Mouse (Mus musculus) adrenal gland, postnatal 25 days (tissue): Measurements from ENCODE around the gene Pnpo. TPM values are rescaled to one million over a fixed set of nuclear protein-coding genes. Genes with fewer than 3 reads are reported as not detected.

Experiments used
- DNase-seq: peaks from one replicate; pipeline ENCODE4 v3.0.0; 2021; ENCODE audit warnings: mixed read lengths
- total RNA-seq: library from RNA; stranded (reverse); gene quantifications from 2 replicates; pipeline ENCODE4 v1.2.3, GENCODE M21; 2021

Pnpo gene
- total RNA-seq, 1 experiment from 2014 or later: 32.0 TPM

- no peak for DNase-seq
Observed at GRCm38 (mm10) chr11:96969746-96970145, 26.0 kb upstream of the Pnpo start.

- no peak for DNase-seq
Observed at GRCm38 (mm10) chr11:96969280-96969722, 25.5 kb upstream of the Pnpo start.

GRCm38 (mm10) chr11:96968476-96968875 is 24.7 kb upstream of the Pnpo start:
- DNase-seq: no peak

GRCm38 (mm10) chr11:96967544-96968269 is 23.9 kb upstream of the Pnpo start:
- DNase-seq: no peak

GRCm38 (mm10) chr11:96966914-96967543 is 23.2 kb upstream of the Pnpo start:
- DNase-seq: no peak

GRCm38 (mm10) chr11:96966172-96966571 is 22.4 kb upstream of the Pnpo start:
- DNase-seq: no peak

- peak; percentile 89 for DNase-seq
Observed at GRCm38 (mm10) chr11:96963580-96963979, 19.8 kb upstream of the Pnpo start.

- no peak for DNase-seq
Observed at GRCm38 (mm10) chr11:96957061-96957805, 13.4 kb upstream of the Pnpo start.

GRCm38 (mm10) chr11:96956009-96956724 is 12.4 kb upstream of the Pnpo start:
- no peak for DNase-seq

GRCm38 (mm10) chr11:96955094-96955493 is 11.3 kb upstream of the Pnpo start:
- DNase-seq: no peak

GRCm38 (mm10) chr11:96952896-96953295 is 9.1 kb upstream of the Pnpo start:
- no peak for DNase-seq

GRCm38 (mm10) chr11:96952426-96952825 is 8.6 kb upstream of the Pnpo start:
- DNase-seq: no peak

- DNase-seq: no peak
Observed at GRCm38 (mm10) chr11:96950767-96951166, 7.0 kb upstream of the Pnpo start.

- DNase-seq: no peak
Observed at GRCm38 (mm10) chr11:96947849-96948248, 4.1 kb upstream of the Pnpo start.

- no peak for DNase-seq
Observed at GRCm38 (mm10) chr11:96946498-96946897, 2.7 kb upstream of the Pnpo start.

- DNase-seq: no peak
Observed at GRCm38 (mm10) chr11:96944844-96945580, 1.2 kb upstream of the Pnpo start.

GRCm38 (mm10) chr11:96941989-96942590 is 1.7 kb downstream of the Pnpo start:
- no peak for DNase-seq

GRCm38 (mm10) chr11:96940578-96941465 is 3.0 kb downstream of the Pnpo start:
- no peak for DNase-seq

GRCm38 (mm10) chr11:96938426-96938800 is 5.4 kb downstream of the Pnpo start:
- peak; percentile 35 for DNase-seq
